Mouse (Mus musculus) urinary bladder, postnatal 0 days (tissue): ENCODE data around the gene Btbd35f8. TPM values are rescaled to one million over a fixed set of nuclear protein-coding genes. Genes with fewer than 3 reads are reported as not detected.

Experiments used
- polyA plus RNA-seq: library from polyadenylated mRNA; unstranded; fragments of >200 nt; fragmentation: Nextera tagmentation; extraction: Ambion mirVana; gene quantifications from 2 replicates; pipeline ENCODE4 v1.2.1, GENCODE M21; 2015

Gene Btbd35f8
- polyA plus RNA-seq: not detected in 2 replicates

GRCm38 (mm10) chrX:34450224-34450623 lies at the start of gene Btbd35f8:
Gene Btbd35f8, plus strand, starts transcription at chrX:34450524.

Other genes with a start within 250 kb of the Btbd35f8 start
- gene Spin2g, start 211.8 kb upstream of the Btbd35f8 start, polyA plus RNA-seq: not detected in 2 replicates